Mouse (Mus musculus) NIH3T3 (cell line): Measurements from ENCODE around the gene Kcnk10.

Experiments used
- DNase-seq: peaks from one replicate; pipeline ENCODE4 v3.0.0-alpha.2; 2012; ENCODE audit warnings: low read depth

The Kcnk10 gene

DNA sequence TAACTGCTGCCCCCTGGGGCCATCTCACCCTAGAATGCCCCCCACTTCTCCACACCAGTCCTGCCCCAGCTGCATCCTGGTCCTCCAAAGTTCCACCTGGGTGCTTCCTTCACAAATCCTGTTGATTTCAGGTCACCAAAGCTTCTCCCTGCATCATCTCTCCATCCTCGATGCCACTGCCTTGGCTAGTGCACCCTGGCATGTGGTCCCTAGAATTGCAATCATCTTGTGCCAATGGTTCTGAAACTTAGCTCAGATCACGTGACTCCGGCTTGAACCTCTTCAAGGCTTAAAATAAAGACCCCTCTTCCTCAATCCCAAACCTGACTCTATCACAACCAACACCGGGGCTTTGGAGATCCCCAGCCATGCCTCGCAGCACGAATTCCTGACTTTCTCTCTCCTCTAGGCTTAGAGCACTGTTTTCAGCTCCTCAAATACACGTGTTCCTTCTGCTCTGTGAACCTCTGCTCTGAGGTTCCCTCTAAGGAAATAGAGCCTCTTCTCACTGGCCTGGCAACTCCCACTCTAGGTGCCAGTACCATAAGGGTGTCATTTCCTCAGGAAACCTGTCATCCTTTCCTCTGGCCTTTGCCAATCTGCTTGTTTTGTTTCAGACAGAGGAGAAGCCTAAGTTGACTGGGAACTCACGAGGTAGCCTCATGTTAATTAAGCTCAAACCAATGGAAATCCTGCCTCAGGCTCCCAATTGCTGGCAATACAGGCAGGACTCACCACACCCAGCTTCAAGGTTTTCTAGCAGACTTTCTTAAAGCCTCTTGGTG is 6.0 kb downstream of the Kcnk10 start:
- no peak for DNase-seq

DNA sequence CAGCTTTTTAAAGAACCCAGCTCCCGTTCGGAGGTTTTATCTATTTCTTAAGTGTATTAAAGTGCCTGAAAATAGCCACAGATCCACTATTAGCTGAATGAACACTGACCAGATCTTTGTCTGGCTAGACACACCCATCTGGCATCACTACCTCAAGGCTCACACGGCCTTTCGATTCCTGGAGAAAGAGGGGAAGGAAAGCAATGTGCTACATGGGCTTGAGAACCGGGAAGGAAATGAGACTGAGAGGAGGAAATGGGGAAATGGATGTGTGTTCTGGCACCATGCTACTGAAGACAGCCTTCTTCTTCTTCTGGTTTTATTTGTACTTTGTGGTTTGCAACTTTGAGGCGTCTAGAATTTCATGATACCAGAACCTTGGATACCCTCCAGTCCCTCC is 8.7 kb downstream of the Kcnk10 start:
- DNase-seq, result no peak

DNA sequence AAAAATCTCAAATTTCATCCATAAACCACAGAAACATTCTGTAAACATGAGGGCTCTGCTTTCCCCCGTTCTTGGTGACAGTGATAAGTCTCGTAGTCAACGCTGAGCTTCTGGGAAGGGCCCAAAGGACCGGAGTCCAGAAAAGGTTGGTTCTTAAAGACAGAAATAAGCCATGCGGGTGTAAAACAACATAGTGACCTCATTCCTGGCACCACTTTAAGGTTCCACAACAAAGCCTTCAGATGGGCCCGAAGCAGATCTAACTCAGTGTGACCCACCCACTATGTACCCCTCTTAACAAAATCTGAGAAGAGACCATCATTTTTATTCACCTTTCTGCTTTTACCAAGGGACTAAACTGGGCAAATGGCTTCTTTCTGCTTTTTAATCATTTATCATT is 10.2 kb downstream of the Kcnk10 start:
- no peak for DNase-seq

DNA sequence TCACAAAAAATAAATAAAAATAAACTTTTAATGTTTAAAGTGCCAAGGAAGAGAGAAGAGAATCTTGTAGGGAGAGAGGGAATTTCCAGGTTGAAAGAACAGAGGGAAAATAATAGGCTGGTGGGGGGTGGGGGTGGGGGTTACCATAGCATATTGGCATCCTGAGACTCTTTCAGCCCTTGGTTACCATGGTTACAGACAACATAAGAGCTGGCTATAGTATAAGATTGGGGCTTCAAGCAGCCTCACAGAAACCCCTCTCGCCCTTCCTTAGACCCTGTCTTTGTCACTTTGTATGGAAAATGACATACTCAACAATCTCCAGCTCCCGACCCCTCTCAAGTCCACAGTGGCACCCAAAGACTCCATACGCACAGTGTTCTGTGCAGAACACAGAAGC is 13.7 kb downstream of the Kcnk10 start:
- no peak for DNase-seq

DNA sequence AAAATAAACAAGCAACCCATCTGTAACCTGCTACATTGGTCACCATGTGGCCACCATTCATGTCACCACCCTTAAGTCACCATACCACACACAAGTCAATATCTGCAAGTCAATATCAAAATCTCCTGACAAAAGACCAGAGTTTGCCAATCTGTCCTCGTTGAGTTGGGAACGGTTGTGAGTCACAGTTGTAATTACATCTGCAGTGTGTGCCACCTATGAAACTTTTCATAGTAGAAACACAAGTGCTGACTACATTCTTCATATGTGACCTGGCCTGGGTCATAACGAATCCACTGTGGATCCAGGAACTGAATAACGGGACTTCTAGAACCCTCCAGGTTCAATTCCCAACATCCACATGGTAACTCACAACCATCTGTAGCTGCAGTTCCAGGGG is 14.8 kb downstream of the Kcnk10 start:
- no peak for DNase-seq

DNA sequence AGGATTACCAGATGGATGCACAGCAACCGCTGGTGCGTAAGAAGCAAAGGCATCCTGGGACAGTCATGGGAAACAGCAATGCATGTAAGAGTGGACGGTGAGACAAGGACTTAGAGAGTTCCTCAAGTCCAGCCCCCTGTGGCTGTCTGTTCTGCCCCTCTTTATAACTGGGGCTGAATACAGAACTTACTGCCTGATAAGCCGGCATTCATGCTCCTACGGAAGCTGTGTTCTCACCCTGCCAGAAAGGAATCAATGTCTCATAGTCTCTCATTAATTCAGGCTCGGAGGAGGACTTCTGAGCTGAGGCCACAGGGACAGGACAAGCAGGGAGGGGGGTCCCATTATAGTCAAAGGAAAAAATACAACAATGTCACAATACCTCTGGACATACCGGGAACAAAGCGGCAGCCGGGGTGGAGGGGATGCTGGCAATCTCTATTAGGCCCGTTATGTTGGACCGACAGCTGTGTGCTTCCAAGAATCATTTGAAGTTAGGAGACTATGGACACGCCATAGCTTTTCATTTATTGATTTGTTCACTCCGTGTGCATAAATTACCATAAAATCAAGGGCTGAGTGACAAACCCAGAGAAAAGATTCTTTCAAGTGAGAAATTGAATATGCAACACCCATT is 15.7 kb downstream of the Kcnk10 start:
- DNase-seq, result no peak

DNA sequence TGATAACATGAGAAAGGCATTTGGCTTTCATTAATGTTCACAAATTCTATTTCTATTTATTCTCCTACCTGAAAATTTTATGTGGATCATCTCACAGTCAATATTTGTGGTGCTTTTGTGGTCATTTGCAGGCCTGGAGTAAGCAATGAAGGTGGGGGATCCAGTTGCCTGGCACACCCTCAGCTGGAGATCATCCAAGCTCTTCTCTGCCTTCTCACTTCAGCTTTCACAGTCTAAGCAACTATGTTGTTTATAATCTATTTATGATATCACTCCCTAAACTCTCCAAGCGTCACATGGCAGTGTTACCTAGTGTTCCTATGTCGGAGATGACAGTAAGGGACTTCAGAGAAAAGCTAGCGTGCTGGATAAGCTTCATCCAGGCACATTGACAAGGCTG is 18.1 kb downstream of the Kcnk10 start:
- peak; percentile 38 for DNase-seq

DNA sequence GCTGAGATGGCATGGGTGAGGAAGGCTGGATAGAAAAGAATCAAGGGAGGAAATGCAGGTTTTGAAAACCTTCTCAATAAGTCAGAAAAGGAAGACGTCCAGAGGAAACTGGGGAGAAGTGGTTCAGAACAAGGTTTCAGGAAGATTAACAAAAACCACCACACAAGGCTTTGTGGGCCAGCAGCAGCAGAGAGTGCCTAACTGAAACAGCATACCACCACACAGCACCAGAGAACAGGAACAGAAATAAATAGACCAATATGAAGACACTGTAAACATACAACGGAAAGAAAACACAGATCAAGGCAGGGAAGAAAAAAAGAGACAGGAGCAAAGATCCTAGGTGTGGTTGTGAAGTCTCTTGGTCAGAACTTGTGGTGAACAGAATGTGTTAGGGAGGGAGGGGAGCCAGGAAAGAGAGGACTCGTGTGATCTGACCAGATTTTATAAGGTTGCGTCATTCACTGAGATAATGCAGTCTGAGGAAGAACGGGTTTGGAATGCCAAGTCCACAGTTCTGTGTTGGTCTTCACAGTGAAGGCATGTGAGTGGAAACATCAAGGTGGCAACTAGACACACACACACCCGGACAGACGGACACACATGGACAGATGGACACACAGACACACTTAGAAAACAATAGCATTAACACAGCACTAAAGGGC is 21.0 kb downstream of the Kcnk10 start:
- DNase-seq, result no peak

DNA sequence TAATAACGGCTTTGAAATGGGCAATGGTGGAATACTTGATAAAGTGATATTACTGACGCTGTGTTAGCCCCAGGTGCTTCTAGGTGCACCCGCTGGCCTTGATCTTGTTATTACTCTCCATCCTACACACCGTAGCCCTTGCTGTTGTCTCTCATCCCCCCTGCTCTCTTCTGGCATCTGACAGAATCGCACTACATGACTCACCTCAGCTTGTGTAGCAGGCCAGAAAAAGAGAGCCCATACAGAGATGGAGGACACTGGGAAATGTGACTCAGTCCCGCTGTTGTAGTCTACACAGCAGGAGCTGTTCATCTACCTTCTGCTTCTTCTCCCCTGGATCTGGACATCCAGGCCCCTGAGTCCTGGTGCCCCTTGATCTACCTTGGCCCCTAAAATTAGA is 28.1 kb downstream of the Kcnk10 start:
- DNase-seq, result peak; percentile 32

DNA sequence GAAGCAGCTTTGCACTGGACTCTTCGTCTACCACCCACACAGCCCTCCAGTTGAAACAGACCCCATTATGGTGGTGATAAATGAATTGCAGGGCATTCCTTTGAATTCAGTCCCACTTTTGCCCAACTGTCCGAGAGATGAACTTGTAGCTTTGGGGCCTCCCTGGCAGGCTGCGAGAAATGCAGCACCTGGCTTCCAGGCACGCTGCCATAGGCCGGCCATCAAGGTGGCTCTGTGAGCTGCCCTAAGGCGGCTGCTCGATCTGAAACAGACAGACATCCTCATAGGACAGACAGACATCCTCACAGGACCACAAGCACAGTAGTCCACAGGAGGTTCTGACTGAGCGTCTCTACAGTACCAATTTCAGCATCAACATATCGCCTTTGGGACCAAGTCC is 30.0 kb downstream of the Kcnk10 start:
- no peak for DNase-seq

DNA sequence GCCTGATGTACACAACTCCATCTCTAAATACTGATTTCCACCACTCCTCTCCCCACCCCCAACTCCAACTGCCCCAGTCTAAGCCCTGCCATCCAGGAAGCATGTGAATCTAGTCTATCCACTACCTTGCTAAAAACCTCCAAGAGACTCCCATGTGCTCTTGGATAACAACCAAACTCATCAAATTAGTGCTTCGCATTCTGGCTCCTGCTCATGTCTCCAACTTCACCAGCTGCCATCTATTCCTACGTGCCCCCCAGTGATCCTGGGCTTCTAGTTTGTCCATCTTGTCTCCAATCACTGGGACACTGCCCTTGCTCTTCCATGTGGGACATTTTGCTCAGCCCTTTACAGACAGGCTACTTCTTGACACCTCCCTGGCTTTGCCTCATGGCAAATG is 32.2 kb downstream of the Kcnk10 start:
- DNase-seq, result no peak

DNA sequence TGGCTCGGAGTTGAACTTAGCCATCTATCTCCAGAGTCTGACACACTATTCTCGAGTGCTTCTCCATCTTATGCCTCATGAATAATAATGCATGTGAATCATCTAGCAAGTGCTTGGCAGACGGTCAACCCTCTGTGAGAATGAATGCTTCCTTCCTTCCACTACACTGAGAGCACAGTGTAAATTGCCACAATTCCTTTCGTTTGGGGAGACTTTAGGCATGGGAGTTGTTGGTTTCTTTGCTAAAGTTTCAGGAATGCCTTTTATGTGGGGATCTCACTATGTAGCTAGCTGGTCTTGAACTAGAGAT is 32.9 kb downstream of the Kcnk10 start:
- DNase-seq, result peak; percentile 89

DNA sequence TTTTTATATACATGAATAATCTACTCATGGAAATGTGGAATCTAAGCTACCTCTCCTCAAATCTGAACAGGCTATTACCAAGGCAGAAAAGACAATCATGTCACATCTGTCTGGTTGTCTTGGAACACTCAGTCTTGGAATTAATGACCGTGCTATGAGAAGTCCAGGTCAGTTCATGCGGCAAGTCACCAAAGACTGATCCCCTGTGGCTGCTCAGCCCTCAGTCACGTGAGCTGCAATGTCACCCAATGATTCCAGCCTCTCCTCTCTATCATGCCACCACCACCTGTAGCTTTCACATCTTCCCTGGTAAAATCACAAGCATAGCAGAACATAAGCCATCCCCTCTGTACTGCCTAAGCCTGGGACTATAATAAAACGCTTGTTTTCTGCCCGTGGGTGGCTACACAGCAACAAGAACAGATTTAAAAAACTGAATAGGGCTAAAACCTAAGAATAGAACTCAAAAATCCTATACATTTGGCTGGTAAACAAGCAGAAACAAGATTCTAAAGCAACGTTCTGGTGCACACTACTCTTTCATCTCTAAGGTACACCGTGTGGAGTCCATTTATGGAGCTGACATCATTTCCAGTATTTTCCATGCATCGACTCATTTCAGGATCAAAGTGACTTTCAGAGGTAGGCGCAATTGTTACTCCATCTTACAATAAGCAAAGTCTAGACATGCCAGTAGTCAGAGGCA is 33.4 kb downstream of the Kcnk10 start:
- DNase-seq, result no peak

DNA sequence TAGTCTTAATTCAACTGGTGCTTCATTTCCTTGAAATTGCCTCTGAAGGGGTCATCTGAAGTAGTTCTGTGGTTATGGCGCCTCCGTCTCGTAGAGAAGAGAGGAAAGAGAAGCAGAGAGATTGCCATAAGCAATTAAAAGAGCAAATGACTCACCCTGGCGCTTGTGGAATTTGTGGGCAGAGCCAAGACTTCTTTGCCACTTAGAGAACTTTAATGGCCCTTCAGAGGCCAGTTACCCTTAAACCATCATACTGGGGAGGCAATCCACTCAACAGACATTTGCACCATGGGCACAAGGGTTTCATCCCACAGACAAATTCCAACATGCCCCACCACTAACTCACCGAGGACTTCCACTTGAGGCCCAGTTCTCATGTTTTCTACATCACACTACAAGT is 41.4 kb downstream of the Kcnk10 start:
- peak; percentile 24 for DNase-seq

DNA sequence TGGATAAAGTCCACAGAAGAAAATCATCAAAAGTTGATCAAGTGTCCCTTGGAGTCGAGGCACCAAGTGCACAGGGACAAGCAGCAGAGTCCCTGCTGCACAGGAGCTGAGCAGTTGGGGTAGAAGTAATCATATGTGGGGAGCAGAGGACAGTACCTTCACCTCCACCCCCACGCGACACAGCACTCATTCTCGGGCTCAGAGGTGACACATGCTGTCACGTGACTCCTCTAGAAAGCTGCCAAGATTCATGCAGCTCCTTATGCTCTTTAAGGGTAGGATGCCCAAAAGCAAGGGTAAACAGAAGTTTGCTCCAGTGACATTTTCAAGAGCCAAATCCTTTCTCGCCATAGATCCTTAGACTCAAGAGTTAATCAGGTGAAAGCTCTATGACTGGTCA is 42.1 kb downstream of the Kcnk10 start:
- DNase-seq, result no peak

DNA sequence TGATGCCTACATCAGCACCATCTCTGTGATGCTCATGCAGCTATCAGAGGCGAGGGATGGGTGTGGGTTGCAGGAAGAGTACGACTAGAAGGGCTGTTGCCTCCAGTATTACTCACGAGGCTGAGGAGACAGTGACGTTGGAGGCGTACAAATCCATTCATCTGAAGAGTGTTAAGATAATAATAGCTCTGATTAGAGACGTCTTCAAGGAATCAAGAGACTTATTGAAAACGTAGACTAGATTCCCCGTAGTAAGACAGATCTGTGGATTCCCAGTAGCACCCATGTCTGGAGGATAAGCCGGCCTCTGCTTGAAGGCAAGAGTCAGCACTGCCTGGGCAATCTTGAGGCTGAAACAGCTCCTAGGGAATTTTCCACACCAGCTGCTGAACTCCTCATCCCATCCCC is 42.6 kb downstream of the Kcnk10 start:
- DNase-seq, result no peak

DNA sequence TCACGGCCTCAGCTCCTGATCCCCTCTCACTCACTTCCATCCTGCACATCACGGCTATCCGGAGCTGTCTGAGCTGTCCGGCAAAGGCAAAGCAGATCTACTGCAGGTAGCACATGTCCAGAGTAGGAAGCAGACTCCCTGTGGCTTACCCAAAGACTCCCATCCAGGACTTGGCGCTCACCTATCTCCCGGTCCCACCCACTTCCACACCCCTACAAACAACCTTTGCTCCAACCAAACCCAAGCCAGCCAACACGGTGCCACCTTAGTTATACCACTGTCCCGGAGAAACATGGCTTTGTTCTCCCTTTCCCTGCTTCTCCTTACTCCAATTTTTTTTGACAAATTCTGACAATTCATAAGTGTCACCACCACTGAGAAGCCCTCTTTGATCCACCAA is 49.5 kb downstream of the Kcnk10 start:
- no peak for DNase-seq

DNA sequence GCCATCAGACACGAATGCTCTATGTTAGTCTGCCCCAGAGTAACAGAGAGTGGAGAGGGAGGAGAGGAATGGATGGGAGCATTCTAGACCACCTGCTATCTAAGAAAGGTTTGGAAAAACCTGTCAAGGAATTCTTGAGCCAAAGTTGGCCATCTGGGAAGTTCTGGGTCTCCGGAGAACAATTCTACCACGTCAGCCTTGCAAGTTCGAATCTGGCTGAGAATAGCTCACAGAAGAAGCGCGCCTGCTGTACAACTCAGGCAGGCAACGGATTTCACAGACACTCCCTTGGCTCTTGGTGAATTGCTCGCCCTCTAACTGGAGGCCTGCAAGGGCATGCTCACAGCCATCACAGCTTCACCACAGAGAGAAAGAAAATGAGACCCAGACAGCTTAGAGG is 52.7 kb downstream of the Kcnk10 start:
- no peak for DNase-seq

DNA sequence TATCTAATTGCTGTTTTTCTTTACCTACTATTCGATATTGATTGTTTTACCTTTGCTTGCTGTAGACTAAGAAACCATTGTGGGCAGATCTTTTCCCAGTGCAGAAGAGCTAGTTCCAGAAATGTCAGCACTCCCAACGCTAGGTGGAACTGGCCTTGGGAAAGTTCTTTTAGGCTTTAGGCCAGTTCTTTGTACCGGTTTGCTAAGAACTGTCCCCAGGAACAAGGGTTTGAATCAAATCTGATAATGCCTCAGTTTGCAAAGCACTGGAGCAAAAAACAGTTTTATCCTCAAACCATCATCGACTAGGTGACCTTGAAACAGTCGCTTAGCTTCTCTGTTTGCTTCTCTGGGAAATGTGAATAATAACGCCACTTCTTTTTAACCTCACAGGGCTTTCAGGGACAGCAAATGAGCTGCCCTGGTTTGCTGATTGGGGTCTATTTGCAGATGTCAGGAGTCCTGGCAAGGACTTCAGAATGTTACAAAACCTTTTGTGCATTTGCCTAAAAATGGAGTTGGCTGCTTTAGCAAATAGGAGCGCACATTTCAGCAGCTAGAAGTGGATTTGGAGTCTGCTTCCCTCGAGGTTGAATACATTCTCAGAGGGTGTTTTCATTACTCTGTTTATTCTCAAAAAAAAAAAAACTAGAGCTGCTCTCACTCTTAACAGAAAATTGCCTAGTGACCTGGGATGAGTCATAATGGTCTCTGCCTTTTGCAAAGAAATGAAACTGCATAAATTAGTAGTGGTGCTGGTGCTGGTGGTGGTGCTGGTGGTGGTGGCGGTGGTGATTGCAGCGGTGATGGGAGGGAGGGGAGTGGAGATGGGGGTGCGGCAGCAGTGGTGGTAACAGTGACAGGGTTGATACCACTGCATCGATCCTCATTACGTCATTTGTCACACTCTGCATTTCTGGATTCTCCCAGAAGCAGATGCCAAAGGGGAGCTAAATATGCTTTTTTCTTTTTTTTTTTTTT is 53.5 kb downstream of the Kcnk10 start:
- DNase-seq, result peak; percentile 35

DNA sequence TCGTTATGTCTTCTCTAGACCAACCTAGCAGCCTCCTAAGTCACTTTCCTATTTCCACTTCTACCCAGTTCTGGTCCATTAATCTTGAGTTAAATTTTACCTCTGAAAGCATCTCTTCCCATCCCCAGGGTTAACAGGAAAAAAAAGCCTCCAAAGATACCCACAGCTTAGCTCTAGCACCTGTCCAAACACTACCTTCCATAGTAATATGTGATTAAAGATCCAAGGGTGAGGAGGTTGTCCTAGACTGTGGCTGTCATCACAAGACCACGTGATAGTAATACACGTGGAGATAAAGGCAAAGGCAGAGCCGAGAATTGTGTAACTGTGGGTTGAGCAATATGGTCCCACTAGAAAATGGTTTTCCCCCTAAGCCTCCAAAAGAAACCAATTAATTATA is 56.8 kb downstream of the Kcnk10 start:
- DNase-seq, result peak; percentile 22

DNA sequence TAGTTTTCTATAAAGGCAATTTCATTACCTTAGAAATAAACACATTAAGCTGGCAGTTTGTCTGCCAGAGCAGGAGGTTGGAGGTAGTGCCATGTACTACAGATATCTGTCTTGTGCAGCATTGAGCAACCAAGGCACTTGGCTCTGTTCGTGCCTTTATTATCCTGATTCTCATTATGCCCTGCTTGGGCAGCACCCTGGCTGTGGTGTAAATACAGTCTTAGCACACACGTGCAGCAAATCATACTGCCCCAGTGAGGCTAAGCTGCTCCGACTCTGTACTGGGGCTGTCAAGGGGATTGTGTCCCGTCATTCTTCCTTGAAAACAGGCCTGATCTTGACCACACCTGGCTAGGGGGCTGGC is 57.6 kb downstream of the Kcnk10 start:
- no peak for DNase-seq
